Mouse (Mus musculus): ENCODE data around the gene Ctbs.

The Ctbs gene

DNA sequence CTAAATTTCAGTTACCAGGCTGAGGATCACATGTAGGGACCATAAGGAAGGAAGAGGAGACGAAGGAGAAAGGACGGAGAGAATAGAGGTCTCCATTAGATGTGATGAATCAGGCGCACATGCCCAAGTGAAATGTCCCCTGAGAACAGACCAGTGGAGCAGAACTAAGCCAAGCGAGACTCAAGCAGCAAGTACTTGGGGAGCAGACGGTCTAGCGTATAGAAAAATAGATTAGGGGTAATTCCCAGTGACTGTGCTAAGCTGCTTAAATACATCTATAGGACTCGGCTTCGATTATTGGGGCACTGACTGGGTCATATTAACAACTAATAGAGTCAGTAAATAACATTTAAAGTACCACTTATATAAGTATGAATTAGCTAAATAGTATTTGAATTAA is 45.3 kb downstream of the Ctbs start:
- DNase-seq (ENCODE audit: low read depth in 1 of 2, low spot score in 2 of 2) = no peak

GRCm38 (mm10) chr3:146498989-146499388 is 49.4 kb downstream of the Ctbs start:
- no peak for DNase-seq (ENCODE audit: low read depth in 1 of 2, low spot score in 2 of 2)

DNA sequence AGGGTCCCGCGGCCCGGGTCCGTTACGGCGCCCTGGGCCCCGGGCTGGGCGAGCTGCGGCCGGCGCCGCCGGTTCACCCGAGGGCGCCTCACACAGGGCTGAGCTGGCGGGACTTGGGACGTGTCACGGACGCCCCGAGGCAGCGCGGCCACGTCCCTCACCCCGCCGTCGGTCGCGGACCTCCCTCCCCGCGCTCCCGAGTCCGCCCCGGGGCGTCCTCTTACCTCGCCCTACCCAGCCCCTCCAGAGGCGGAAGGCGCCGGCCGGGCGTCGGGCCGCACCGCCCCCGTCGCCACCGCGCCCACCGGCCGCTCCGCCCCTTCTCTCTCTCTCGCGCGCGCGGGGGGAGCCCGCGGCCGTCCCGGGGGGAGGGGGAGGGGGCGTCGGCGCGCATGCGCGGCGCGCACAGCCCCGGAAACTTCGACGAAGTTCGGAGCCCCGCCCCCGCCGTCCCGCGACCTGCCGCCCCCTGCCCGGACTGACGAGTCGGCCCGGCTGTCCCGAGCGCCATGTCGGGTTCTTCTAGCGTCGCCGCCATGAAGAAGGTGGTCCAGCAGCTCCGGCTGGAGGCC is 49.9 kb downstream of the Ctbs start, which contains the start of the genes Spata1 and Gng5:
Spata1 (minus strand) TSS at position 323 of the 572 bp plus-strand sequence.
Gng5 (plus strand) TSS at position 377 of the 572 bp plus-strand sequence.
- peak; percentile 44 to 76 for DNase-seq (ENCODE audit: low read depth in 1 of 2, low spot score in 2 of 2)

DNA sequence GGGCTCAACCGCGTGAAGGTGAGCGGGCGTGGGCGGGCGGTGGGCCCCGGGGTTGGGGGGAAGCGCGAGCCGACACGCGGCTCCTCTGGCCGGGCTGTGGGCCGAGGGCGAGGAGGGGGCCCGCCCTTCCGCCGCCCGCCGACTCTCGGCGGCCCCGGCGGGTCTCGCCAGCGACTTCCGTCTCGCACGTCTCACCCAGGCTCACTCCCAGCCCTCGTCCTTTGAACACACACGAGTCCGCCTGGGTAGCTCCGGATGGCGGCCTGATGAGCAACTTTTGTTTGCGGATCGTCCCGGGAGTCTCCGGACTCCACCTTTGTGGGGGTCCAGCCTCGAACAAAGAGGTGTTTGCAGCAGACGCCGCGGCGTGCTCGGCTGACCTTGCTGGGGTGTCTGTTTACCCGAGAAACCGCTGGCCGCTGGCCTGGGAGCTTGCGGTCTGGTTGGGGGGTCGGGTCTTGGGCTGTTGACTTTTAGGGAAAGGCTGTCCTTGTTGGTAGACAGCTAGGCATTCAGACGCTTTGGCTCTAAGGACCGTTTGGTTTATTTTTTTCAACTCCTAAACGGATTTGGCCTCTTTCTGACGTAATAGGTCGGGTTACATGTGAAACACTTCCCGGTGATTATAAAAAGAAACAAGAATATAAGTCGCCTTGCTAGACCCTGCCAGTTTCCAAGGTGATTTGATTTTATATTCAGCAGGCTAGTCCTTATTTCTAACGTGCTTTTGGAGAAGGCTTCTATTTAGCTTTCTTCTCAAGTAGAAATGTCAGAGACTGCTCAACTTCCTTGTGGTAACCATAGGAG is 50.6 kb downstream of the Ctbs start:
- DNase-seq (ENCODE audit: low read depth in 1 of 2, low spot score in 2 of 2) = no peak

GRCm38 (mm10) chr3:146500810-146501201 is 51.2 kb downstream of the Ctbs start:
- DNase-seq (ENCODE audit: low read depth in 1 of 2, low spot score in 2 of 2) = no peak

- DNase-seq (ENCODE audit: low read depth in 1 of 2, low spot score in 2 of 2) = no peak
Measured at GRCm38 (mm10) chr3:146501601-146502123, 52.1 kb downstream of the Ctbs start.

DNA sequence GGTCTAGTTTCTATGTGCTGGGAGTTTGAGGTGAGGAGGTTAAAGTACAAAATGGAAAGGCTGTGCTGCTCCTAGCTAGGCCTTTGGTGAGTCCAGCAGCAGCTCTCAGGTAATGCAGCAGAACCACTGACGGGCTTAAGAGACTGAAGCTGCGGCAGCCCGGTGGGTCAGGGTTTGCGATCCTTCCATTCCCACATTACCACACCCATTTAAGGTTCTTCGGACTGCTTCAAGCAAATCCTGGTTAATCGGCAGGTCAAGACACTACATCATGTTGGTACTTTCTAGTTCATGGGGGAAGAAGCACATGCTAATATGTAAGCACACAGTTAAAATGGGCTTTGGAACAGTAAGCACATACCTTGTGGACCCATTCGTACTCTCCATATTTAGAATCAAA is 57.1 kb downstream of the Ctbs start:
- no peak for DNase-seq (ENCODE audit: low read depth in 1 of 2, low spot score in 2 of 2)

Measured in monocyte, adult 2 months (primary cell).